Mouse (Mus musculus): Measurements from ENCODE around the gene Mob3b.

Mob3b gene

GRCm38 (mm10) chr4:35105115-35105773, 52.0 kb downstream of the Mob3b start:
- no peak for DNase-seq

DNA sequence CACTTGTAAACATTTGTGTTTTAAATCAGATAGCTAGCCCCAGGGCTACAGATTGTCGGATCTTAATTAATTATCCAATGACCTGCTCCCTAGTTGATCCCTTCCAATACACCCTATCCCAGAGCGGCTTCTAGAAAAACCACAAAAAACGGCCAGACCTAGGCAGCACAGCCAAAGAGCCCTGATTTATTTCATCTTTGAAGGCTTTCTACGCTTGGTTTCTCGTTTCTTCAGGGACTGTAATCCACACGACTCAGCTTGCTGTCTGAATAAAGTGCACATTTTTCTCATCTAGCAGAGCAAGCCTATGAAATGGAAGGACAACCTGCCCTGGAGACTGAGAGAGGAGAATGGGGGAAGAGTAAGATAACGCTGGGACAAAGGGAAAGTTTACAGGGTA, 56.1 kb downstream of the Mob3b start:
- no peak for DNase-seq

DNA sequence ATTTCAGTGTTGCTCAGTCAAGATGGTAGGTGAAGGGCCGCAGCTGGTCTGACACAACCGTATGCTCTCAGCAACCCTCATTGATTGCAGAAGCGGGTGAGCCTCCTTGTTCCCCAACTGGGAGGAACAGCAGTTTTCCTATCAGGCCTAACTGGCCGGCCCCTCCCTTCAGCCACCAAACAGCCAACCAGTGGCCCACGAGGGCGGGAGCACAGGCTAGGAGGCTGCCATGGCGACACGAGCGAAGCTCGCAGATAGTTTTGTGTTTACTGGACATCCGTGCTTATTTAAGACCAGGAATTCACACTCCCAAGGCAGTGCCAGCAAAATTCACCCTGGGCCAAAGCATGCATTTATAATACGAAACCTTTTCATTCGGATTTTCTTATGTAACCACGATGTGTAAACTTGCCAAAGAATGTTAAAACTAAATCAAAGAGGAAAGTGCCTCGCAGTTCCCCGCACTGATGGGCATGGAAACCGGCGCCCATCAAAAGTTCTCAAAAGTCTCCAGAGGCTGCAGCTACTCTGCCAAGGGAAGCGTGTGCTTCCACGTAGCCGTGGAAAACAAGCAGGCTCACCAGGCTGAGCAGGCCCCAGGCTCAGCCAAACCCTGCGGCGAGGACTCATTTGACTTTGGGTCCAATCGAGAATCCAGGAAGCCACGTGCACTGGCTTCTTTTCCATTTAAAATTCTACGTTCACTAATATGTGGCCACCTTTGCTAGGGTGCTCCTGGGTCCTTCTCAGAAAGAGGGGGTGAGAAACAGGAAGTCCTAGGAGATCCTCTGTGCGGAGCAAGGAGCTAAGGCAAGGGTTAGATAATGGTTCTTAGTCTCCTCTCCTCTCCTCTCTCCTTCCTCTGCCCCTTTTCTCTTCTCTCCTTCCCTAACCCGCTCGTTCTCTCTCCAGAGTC, 57.2 kb downstream of the Mob3b start:
- peak; percentile 31 for DNase-seq

- no peak for DNase-seq
Measured at GRCm38 (mm10) chr4:35099210-35099864, 57.9 kb downstream of the Mob3b start.

GRCm38 (mm10) chr4:35098552-35098951, 58.7 kb downstream of the Mob3b start:
- no peak for DNase-seq

GRCm38 (mm10) chr4:35096226-35097175, 60.8 kb downstream of the Mob3b start:
- DNase-seq = no peak

DNA sequence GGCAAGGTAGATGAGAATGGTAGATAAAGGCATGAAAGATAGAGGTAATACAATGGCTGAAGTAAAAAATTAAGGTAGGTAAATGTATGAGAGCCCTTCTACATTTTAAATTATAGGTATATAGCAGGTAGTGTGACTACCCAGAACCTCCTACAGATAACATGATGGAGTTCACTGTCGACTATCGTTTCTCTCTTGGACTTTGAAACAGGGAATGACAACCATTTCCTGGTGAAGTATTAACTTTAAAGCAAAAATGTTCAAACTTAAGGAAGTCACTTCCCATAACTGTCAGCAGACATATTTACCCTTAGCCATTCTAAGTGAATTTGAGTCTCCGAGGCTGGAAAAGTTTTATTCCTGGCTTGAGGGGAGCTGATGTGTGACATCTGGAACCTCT, 64.8 kb downstream of the Mob3b start:
- no peak for DNase-seq

DNA sequence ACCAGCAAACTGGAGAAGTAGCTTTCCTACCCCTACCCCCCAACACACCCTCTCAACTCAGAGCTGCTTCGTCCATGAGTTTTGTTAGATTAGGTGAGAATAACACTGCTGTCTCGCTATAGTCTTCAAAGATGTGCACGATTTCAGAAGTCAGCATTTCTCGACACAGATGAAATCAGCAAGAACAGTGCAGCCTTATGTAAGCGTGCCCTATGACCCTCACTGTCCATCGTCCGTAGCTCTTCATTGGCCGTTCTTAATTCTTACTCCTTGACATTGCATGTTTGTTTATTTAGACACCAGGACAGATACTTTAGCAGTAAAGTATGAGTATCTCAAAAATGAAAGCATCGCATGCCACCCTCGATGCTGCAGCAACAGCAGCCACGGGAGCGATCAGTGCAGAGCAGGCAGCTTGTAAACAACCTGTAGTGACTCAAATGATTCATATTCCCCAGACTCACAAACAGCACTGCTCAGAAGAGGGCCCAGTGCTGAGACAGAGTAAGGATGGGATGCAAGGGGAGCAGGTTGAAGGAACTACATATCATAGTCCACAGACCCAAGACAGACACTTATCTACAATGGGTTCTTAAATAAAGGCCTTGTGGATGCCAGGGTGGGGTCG, 66.0 kb downstream of the Mob3b start:
- no peak for DNase-seq

- DNase-seq = no peak
Measured at GRCm38 (mm10) chr4:35089321-35090316, 67.7 kb downstream of the Mob3b start.

DNA sequence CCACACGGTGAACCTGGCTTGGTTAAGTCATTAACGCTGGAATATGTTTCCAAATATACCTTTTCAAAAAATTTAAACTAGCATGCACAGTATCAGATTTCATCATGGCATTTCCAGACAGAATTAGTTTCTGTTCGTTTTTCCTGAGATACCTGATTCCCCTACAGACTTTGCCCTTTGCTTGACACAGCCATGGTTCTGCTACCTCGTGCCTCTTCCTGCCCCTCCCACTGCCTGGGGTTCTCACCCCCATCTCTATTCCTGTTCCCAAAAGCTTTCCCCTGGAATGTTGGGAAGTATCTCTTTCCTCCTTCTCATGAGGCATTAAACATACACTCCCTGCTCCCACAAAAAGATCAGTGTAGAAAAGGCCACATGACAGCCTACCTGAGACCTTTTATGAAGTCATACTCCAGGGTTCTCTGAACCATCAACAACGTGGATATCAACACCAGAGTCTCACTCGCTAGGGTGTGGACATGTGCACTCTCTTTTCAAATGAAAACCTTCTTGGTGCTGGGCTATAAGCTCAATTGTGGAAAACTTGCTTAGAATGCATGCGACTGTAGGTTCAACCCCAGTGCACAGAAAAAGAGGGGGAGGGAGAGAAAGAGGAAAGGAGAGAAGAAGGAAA, 71.1 kb downstream of the Mob3b start:
- no peak for DNase-seq

DNA sequence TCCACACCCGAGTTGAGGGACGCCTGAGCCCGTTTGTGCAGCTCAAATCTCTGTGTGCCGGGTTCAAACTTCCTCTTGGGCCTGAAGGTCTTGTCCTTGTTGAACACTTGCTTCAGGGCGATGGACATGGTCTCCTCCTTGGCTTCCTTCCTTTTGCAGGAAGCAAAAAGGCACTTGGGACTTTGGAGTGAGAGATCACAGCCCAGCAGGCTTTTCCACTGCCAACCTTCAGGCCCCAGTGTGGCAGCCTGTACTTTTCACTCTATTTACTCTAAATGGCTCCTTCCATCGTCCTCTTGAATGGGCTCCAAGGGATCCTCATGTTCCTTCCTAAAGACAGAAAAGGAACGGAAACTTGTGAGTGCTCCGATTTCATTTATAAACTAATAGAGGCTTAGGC, 73.2 kb downstream of the Mob3b start:
- no peak for DNase-seq

DNA sequence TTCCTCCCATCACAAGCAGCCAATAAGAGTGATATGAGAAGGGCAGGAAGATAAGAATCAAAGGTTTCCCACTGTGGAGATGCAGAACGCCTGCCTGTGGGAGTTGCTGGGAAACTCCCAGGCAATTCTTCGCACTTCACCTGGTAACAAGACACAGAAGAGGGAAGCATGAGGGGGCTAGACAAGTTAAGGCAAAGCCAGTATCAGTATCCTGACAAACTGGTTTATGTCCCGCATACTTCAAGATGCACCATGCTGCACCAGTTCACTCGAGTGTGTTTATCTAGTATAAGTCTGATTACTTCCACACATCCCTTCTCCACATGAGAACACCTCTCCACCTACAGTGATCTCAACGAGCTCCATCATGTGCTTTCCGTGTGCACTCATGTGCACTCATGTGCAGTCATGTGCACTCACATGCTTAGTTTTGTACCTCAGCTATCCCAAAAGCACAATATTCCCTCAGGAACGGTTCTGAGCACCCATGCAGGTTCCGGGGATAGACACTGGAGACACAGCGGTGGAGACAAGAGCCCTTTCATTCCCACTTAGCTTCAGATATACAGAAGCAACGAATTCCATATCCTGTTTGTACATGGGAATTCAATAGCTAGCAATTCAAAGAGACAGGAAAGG, 74.7 kb downstream of the Mob3b start:
- DNase-seq = no peak

GRCm38 (mm10) chr4:35080285-35080684, 77.0 kb downstream of the Mob3b start:
- DNase-seq = no peak

GRCm38 (mm10) chr4:35068739-35069138, 88.5 kb downstream of the Mob3b start:
- no peak for DNase-seq

GRCm38 (mm10) chr4:35066163-35066562, 91.1 kb downstream of the Mob3b start:
- DNase-seq = no peak

GRCm38 (mm10) chr4:35065075-35065838, 92.0 kb downstream of the Mob3b start:
- DNase-seq = no peak

- DNase-seq = no peak
Measured at GRCm38 (mm10) chr4:35063146-35063719, 94.1 kb downstream of the Mob3b start.

- no peak for DNase-seq
Measured at GRCm38 (mm10) chr4:35060964-35061363, 96.3 kb downstream of the Mob3b start.

DNA sequence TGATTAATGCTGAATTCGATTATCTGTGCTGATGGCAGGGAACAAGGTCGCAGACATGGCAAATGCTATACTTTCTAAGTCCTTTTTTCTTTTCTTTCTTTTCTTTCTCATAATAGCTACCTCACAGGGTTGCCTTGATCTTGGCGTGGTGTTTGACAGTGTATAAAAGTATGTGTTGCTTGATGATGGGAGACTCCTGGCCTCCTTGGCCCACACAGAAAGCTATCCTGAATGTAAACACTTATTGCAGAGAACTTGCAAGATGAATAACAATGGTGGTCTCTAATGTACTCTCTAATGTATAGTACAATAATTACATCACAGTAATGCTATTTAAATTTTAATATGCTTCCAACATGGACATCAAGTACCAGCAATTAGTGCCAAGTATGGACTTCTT, 96.9 kb downstream of the Mob3b start:
- no peak for DNase-seq

All from cerebellum, adult 11 months (tissue).